14 mouse cellular contexts compared by ENCODE assay signal in the genomic region with DNA sequence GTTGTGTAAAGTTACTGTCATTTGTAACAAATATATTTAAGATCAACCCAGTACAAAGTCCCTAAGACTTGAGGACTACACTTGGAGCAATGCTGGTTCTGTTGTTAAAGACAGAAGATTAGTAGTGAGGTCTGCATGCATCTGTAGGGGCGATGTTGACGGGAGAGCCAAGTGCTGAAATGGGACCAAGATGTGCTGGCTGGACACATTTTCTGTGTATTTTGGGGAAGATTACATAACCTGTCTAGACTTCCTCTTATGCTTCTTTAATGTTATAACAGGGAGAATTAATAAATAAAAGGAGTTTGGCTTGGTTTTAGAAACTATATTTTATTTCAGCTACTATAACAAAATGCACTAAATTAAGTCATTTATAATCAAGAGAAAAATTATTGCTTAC.
"Had no signal": no experiment of that assay in that cellular context is flagged by ENCODE, and none has a peak within 500 bp of the region (broad histone marks: within the 10 kb centered on the region; RNA-seq: fewer than 3 reads in every experiment).

No protein-coding gene starts in this region.

- H3K36me3 ChIP-seq: liver, embryonic 13.5 days; midbrain, embryonic 12.5 days; midbrain, embryonic 15.5 days; neural tube, embryonic 12.5 days; neural tube, embryonic 15.5 days; stomach, embryonic 15.5 days had no signal

- H3K4me3 ChIP-seq: liver, embryonic 13.5 days; midbrain, embryonic 12.5 days; midbrain, embryonic 15.5 days; neural tube, embryonic 12.5 days; neural tube, embryonic 15.5 days; stomach, embryonic 15.5 days had no signal

- DNase-seq: kidney, adult 2 months; kidney, postnatal 25 days; liver, embryonic 13.5 days; lung, adult 2 months; retina, postnatal 1 day; right cerebral cortex, postnatal 25 days; spleen, adult 18-20 months; thymus, postnatal 25 days had no signal

- H3K27ac ChIP-seq: kidney, postnatal 0 days; liver, embryonic 13.5 days; midbrain, embryonic 12.5 days; midbrain, embryonic 15.5 days; neural tube, embryonic 12.5 days; neural tube, embryonic 15.5 days; stomach, embryonic 15.5 days had no signal
